Mouse (Mus musculus): ENCODE results near the gene Traf3ip3. TPM values are rescaled to one million over a fixed set of nuclear protein-coding genes. Genes with fewer than 3 reads are reported as not detected.

The Traf3ip3 gene
- polyA plus RNA-seq, 1 experiment from 2014 or later = 2.5 TPM

DNA sequence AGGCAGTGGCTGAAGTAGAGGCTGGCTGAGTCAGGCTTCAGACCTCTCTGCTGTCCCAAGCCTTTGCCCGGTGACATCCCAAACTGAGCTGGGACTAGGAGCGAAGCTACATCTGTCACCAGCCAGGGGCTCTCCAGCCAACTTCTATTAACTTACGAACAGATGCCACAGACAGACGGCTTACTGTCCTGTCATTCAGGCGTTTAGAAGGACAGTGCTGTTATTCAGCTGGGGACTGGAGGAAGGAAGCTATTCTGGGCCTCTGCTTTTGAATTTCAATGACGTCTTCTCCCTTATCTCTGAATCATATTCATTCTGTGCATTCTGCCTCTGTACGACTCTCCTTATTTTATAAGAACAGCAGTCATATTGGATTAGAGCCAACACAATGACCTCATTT, 50.4 kb downstream of the Traf3ip3 start:
- Histone ChIP-seq H3K36me3 (no peaks in the 10 kb centered on the region), H3K27me3 (replicated peaks) (peaks cover 46% of the 10 kb centered on the region)
- 45% methylated on average over 7 of the region's 7 CpGs for WGBS

DNA sequence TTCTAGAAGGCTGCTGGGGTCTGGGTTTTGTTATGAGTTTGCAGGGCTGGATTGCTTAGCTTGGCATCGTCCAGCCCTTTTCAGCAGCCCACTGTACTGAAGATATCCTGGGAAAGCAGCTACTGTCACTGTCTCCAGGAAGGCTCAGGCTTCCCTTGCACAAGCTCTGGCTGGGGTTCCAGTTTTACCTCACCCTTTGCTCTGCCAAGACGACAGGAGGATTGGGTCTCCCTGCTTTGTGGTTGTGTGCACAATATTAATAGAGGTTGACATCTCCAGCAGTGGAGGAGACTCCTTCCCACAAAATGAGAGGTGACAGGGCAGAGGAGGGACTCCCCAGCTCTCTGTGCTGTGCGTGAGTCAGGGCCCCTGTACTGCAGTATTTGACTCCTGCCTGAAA, 52.3 kb downstream of the Traf3ip3 start:
- Histone ChIP-seq H3K9ac (no peak overlapping the region), H3K27me3 (replicated peaks) (peaks cover 34% of the 10 kb centered on the region), H3K9me3 (no peaks in the 10 kb centered on the region), H3K4me1 (peaks cover 8% of the 10 kb centered on the region), H3K27ac (no peak overlapping the region), H3K4me3 (no peak overlapping the region), H3K4me2 (replicated peaks) (no peak overlapping the region), H3K36me3 (no peaks in the 10 kb centered on the region)
- 76% methylated on average over 3 of the region's 3 CpGs for WGBS
- ATAC-seq (ENCODE audit: low FRiP score, low read depth) = no peak

More for the DNA sequence above, 50.4 kb downstream of the Traf3ip3 start:
- Histone ChIP-seq H3K4me3 (no peak overlapping the region), H3K4me1 (peaks cover 8% of the 10 kb centered on the region), H3K9ac (no peak overlapping the region), H3K4me2 (replicated peaks) (no peak overlapping the region), H3K27ac (no peak overlapping the region), H3K9me3 (no peaks in the 10 kb centered on the region)
- ATAC-seq (ENCODE audit: low FRiP score, low read depth) = no peak

DNA sequence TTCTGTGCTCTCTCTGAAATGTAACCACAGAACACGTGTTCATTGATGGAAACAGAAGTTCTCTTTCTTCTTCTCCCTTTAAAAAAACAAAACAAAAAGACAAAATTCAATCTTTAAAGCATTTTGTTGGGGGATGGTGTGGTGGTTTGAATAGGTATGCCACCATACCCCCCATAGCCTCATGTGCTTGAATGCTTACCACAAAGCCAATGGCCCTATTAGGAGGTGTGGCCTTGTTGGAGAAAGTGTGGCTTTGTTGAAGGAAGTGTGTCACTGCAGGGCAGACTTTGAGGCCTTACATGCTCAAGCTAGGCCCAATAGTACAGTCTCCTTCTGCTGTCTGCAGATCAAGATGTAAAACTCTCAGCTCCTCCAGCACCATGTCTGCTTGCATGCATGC, 55.1 kb downstream of the Traf3ip3 start:
- Histone ChIP-seq H3K36me3 (no peaks in the 10 kb centered on the region), H3K4me1 (no peaks in the 10 kb centered on the region), H3K9ac (no peak overlapping the region), H3K4me3 (no peak overlapping the region), H3K9me3 (no peaks in the 10 kb centered on the region), H3K27me3 (replicated peaks) (peaks cover 8% of the 10 kb centered on the region; the same call in 1 of the 2 replicates), H3K4me2 (replicated peaks) (no peak overlapping the region), H3K27ac (no peak overlapping the region)
- 78% methylated on average over 1 of the region's 1 CpGs for WGBS
- no peak for ATAC-seq (ENCODE audit: low FRiP score, low read depth)

DNA sequence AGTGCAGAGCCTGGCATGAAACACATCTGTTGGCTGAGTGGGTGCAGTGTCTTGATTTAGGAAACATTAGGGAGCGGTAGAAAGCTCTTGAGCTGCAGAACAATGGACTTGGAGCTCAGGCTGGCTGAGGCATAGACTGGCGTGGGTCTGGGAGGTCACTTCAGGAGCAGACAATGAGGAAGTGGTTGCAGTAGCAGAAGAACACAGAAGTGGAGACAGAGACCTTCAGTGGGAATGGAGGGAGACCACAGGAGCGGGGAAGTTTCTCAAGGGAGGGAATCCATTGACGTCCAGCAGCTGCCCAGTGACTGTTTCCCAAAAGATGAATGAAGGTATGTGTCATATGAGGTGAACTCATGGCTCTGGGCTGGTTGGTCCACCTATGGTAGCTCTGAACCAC, 56.4 kb downstream of the Traf3ip3 start:
- no peak overlapping the region for H3K4me2 ChIP-seq (replicated peaks)
- 84% methylated on average over 4 of the region's 4 CpGs for WGBS

DNA sequence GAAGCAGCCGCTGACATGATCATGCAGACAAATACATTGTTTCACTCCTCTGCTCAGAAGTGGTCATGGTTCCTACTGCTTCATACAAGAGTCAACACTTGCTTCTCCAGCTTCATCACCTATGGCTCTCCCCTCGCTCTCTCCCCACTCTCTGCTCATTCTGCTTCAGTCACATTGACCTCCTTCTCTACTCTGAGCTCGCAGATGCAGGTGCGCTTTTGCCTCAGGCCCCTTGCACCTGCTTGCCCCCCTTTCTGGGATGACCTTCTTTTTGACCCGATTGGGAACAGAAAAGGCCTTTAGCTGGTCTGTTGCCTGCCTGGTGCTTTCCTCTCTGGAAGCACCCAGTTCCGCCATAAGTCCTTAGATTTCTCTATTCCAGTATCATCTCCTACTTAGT, 57.0 kb downstream of the Traf3ip3 start:
- WGBS = 97% methylated on average over 6 of the region's 6 CpGs
- ATAC-seq (ENCODE audit: low FRiP score, low read depth) = no peak
- Histone ChIP-seq H3K36me3 (no peaks in the 10 kb centered on the region), H3K4me2 (replicated peaks) (no peak overlapping the region), H3K4me1 (no peaks in the 10 kb centered on the region), H3K9me3 (no peaks in the 10 kb centered on the region), H3K9ac (no peak overlapping the region), H3K27me3 (replicated peaks) (no peaks in the 10 kb centered on the region; the same call in 1 of the 2 replicates), H3K27ac (no peak overlapping the region), H3K4me3 (no peak overlapping the region)

More for the DNA sequence above, 56.4 kb downstream of the Traf3ip3 start:
- Histone ChIP-seq H3K27me3 (replicated peaks) (no peaks in the 10 kb centered on the region; the same call in 1 of the 2 replicates), H3K9ac (no peak overlapping the region), H3K4me1 (no peaks in the 10 kb centered on the region), H3K4me3 (no peak overlapping the region), H3K27ac (no peak overlapping the region), H3K9me3 (no peaks in the 10 kb centered on the region), H3K36me3 (no peaks in the 10 kb centered on the region)
- no peak for ATAC-seq (ENCODE audit: low FRiP score, low read depth)

DNA sequence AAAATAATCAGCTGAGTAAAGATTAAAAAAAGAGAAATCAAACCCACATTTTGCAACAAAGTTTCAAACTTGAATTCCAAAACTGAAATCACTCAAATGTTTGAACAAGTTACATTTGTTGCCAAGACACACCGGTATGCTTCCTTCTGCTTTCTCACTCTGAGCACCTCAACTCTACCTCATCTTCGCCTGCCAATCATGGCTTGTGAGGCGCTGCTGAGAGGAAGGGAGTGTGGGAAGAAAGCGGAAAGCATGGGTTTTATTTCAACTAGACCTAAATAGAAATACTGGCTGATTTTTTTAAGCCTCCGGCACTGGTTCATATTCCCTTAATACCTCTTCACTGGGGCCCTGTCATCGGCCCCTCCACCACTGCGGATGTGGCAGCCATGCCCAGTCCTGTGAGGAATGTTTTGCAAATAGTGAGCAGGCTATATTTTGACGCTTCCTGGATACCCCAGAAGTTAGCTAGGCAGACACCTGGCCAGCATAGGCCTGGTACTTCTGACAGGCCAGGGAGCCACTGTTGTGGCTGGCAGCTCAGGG, 58.9 kb downstream of the Traf3ip3 start:
- H3K27me3 ChIP-seq (replicated peaks) = no peaks in the 10 kb centered on the region
- WGBS = 88% methylated on average over 8 of the region's 8 CpGs
- no peak for ATAC-seq (ENCODE audit: low FRiP score, low read depth)
- H3K9ac ChIP-seq = no peak overlapping the region
- no peak overlapping the region for H3K4me2 ChIP-seq (replicated peaks)
- H3K27ac ChIP-seq = no peak overlapping the region
- no peaks in the 10 kb centered on the region for H3K4me1 ChIP-seq
- no peaks in the 10 kb centered on the region for H3K36me3 ChIP-seq
- no peak overlapping the region for H3K4me3 ChIP-seq
- H3K9me3 ChIP-seq = no peaks in the 10 kb centered on the region

DNA sequence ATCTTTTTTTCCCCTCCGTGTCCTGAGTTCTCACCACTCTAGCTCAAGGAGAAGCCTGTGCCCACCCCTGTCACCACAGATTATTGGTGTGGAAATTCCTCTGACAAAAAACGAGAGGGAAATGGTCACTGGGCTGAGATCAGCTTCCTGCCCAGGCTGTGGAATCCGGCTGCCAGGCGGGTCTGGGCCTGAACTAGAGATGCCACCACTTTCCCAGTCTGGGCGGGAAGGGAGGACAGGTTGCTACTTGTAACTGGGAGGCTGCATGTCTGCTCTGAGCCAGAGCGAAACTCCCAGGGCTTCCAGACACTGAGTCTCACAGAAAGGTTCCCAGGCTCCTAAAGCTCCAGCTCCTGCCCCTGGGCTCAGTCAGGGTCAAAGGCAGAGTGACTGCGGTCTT, 60.4 kb downstream of the Traf3ip3 start:
- WGBS = 77% methylated on average over 7 of the region's 7 CpGs
- Histone ChIP-seq H3K27ac (no peak overlapping the region), H3K9me3 (no peaks in the 10 kb centered on the region), H3K4me1 (no peaks in the 10 kb centered on the region), H3K4me3 (no peak overlapping the region), H3K27me3 (replicated peaks) (no peaks in the 10 kb centered on the region), H3K4me2 (replicated peaks) (no peak overlapping the region), H3K36me3 (no peaks in the 10 kb centered on the region), H3K9ac (no peak overlapping the region)
- ATAC-seq (ENCODE audit: low FRiP score, low read depth) = no peak

DNA sequence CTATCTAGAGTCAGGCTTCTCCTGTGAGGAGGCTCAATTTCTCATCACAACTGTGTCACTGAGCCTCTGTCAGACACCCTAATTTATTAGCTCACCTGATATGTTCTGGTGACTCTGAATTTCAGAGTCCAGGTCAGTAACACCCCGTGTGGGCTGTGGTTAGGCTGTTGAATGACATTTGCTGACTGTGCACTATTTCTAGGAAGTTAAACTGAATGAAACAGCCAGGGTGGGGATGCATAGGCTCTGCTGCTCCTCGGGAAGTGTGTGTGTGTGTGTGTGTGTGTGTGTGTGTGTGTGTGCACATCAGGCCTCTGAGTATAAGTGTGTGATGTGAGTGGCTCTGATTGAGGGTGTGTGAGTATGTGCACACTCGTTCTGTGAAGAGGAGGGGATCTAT, 62.8 kb downstream of the Traf3ip3 start:
- Histone ChIP-seq H3K27ac (no peak overlapping the region), H3K27me3 (replicated peaks) (no peaks in the 10 kb centered on the region; the same call in 1 of the 2 replicates), H3K36me3 (no peaks in the 10 kb centered on the region), H3K4me2 (replicated peaks) (no peak overlapping the region), H3K4me3 (no peak overlapping the region), H3K9me3 (no peaks in the 10 kb centered on the region), H3K9ac (no peak overlapping the region), H3K4me1 (no peaks in the 10 kb centered on the region)
- WGBS = 56% methylated on average over 3 of the region's 3 CpGs
- no peak for ATAC-seq (ENCODE audit: low FRiP score, low read depth)

DNA sequence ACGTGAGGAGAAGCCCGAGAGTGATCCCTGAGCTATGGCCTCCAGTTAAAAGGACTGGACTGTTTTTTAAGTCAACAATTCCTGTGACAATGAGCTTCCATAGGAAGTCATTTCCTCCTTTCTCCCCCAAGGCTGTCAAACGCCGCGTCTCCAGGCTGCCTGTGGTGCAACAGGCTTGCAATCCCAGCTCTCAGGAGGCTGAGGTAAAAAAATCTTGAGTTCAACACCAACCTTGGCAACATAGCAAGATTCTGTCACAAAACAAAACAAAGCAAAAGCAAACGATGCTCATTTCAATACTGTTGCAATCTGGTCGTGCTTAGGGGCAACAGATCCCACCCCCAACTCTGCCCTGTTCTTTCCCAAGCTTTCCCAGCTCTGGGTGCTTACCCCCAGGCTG, 63.4 kb downstream of the Traf3ip3 start:
- Histone ChIP-seq H3K9ac (no peak overlapping the region), H3K9me3 (no peaks in the 10 kb centered on the region), H3K36me3 (no peaks in the 10 kb centered on the region), H3K4me3 (no peak overlapping the region), H3K27me3 (replicated peaks) (no peaks in the 10 kb centered on the region; the same call in 1 of the 2 replicates), H3K4me1 (no peaks in the 10 kb centered on the region), H3K4me2 (replicated peaks) (no peak overlapping the region), H3K27ac (no peak overlapping the region)
- no peak for ATAC-seq (ENCODE audit: low FRiP score, low read depth)
- WGBS = 41% methylated on average over 7 of the region's 7 CpGs

DNA sequence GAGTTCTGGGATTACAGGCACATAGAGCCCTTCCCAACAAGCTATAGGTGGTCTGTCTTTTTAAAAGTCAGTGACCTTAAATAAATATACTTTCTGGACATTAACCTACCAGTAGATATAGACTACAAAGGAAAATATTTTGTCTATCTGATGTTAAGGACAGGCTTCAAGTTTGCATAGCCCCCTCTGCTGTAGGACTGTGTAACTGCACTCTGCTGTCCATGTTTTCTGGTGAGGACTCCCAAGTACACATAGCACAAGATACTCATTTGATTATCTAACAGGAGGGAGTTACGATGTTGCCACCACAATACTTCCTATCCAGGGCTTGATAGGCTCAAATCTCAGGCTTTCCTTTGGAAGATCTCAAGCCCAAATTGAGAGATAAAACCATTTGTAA, 67.8 kb downstream of the Traf3ip3 start:
- no peaks in the 10 kb centered on the region for H3K36me3 ChIP-seq
- peaks cover 6% of the 10 kb centered on the region for H3K4me1 ChIP-seq
- H3K4me3 ChIP-seq = no peak overlapping the region
- no peak overlapping the region for H3K27ac ChIP-seq
- H3K9me3 ChIP-seq = no peaks in the 10 kb centered on the region
- no peak overlapping the region for H3K4me2 ChIP-seq (replicated peaks)
- 91% methylated on average over 1 of the region's 1 CpGs for WGBS
- no peak for ATAC-seq (ENCODE audit: low FRiP score, low read depth)
- no peak overlapping the region for H3K9ac ChIP-seq
- H3K27me3 ChIP-seq (replicated peaks) = no peaks in the 10 kb centered on the region; the same call in 1 of the 2 replicates

DNA sequence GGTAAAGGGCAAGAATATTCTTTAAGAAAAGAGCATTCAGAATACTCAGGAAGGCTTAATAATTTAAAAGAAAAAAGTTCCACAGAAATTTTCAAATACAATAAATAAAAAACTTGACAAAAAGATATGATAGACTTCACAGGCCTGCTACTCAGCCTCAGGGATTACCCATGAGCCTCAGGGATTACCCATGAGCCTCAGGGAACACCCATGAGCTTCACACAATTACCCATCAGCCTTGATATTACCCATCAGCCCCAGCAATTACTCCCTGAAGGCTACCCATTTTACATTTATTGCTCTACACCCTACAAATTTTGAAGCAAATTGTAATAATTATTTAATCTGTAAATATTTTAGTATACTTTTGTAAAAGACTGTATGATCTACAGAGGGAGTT, 69.1 kb downstream of the Traf3ip3 start:
- H3K4me2 ChIP-seq (replicated peaks) = no peak overlapping the region
- no peaks in the 10 kb centered on the region for H3K9me3 ChIP-seq
- no peaks in the 10 kb centered on the region; the same call in 1 of the 2 replicates for H3K27me3 ChIP-seq (replicated peaks)
- H3K4me3 ChIP-seq = no peak overlapping the region
- H3K9ac ChIP-seq = no peak overlapping the region
- H3K4me1 ChIP-seq = peaks cover 7% of the 10 kb centered on the region
- H3K27ac ChIP-seq = no peak overlapping the region
- no peak for ATAC-seq (ENCODE audit: low FRiP score, low read depth)
- peaks cover 9% of the 10 kb centered on the region for H3K36me3 ChIP-seq

DNA sequence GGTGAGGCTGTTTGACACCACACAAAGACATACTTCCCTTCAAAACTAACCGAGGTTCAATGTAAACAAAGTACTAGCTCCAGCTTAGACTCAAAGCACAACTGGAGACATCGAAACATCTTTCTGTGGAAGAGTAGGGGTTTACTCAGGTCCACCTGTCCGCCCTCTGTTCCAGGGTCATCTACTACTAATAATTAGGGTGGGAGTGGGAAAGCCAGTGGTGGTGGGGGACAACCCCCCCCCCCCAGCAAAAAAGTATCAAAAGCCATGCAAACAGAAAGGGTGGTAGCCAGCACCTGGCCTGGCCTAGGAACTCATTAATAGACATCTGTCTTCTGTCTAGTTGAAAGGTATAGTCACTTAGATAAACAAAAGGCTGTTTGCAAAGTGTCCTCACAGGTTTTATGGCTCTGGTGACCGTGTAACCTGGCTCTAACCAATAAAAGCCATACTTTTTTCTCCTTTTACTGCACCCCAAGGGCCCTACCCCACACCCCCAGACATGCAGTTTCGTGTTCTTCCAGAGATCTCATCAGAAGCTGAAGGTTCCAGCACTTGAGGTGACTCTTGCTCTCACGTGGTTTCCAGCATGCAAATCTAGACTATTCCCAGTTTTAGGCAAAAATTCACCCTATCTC, 70.1 kb downstream of the Traf3ip3 start:
- 63% methylated on average over 6 of the region's 6 CpGs for WGBS
- Histone ChIP-seq H3K9ac (no peak overlapping the region), H3K27ac (no peak overlapping the region), H3K4me1 (peaks cover 7% of the 10 kb centered on the region), H3K9me3 (no peaks in the 10 kb centered on the region), H3K4me3 (no peak overlapping the region), H3K4me2 (replicated peaks) (no peak overlapping the region), H3K27me3 (replicated peaks) (no peaks in the 10 kb centered on the region; the same call in 1 of the 2 replicates), H3K36me3 (peaks cover 18% of the 10 kb centered on the region)
- no peak for ATAC-seq (ENCODE audit: low FRiP score, low read depth)

DNA sequence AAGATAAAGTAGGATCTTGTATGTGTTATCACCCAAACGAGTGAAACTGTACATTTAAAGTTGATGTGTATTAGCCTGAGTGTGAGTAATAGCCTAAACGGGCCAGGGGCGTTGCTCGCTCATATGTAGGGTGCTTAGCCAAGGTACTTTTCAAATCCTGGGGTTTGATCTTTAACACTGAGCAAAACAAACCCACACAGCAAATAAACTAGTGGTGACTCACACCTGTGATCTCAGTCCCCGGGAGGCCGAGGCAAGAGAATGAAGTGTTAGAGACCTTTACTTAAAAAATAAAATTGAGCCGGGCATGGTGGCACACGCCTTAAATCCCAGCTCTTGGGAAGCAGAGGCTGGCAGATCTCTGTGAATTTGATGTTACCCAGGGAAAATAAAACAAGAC, 70.7 kb downstream of the Traf3ip3 start:
- no peak overlapping the region for H3K4me3 ChIP-seq
- H3K9ac ChIP-seq = peak overlapping the region; percentile 44; the same call in 1 of the 2 replicates
- no peaks in the 10 kb centered on the region for H3K9me3 ChIP-seq
- WGBS = 84% methylated on average over 8 of the region's 8 CpGs
- H3K4me2 ChIP-seq (replicated peaks) = peak overlapping the region; percentile 66
- H3K4me1 ChIP-seq = peaks cover 7% of the 10 kb centered on the region
- H3K36me3 ChIP-seq = peaks cover 18% of the 10 kb centered on the region
- ATAC-seq (ENCODE audit: low FRiP score, low read depth) = peak; percentile 38; the same call in 1 of the 2 replicates
- H3K27me3 ChIP-seq (replicated peaks) = no peaks in the 10 kb centered on the region; the same call in 1 of the 2 replicates
- H3K27ac ChIP-seq = no peak overlapping the region

Data from neural tube, embryonic 12.5 days (tissue).